Mouse (Mus musculus) bone marrow macrophage, adult 2 months (primary cell): ENCODE data around the gene Lrrc49.

Experiments
- CTCF ChIP-seq: IDR thresholded peaks from 2 replicates; pipeline ENCODE4 v1.5.1; 2012; ENCODE audit warnings: low read depth, mild to moderate bottlenecking, low read length, moderate library complexity
- POLR2A ChIP-seq: IDR thresholded peaks from 2 replicates; pipeline ENCODE4 v1.6.1; 2012; ENCODE audit warnings: mild to moderate bottlenecking, low read depth, low read length, borderline replicate concordance

GRCm38 (mm10) chr9:60713616-60714015, 25.7 kb upstream of the Lrrc49 start:
- peak; percentile 5; the same call in 1 of the 2 replicates for TF ChIP-seq CTCF
- no peak for TF ChIP-seq POLR2A
